Mouse (Mus musculus): ENCODE data around the gene Kcne1. TPM values are rescaled to one million over a fixed set of nuclear protein-coding genes. Genes with fewer than 3 reads are reported as not detected.

Kcne1 gene
- polyA plus RNA-seq, 1 experiment, result 1.5 TPM

- TF ChIP-seq CTCF (IDR thresholded peaks at IDR 0.05; ENCODE audit: borderline replicate concordance, control insufficient read depth, extremely low read depth, insufficient read depth, low read length, poor library complexity), result no peak
- TF ChIP-seq POLR2A (IDR thresholded peaks at IDR 0.05; ENCODE audit: control insufficient read depth, extremely low read depth, insufficient read depth, low read length, poor library complexity), result no peak
- 63% methylated on average over 9 of the region's 9 CpGs for WGBS
- H3K27me3 ChIP-seq (ENCODE audit: control insufficient read depth, insufficient read depth, low read length), result no peaks in the 10 kb centered on the region
- H3K27ac ChIP-seq (ENCODE audit: control insufficient read depth, insufficient read depth, low read length), result no peak overlapping the region
- no peaks in the 10 kb centered on the region for H3K36me3 ChIP-seq (ENCODE audit: control insufficient read depth, insufficient read depth, low read length)
- no peak overlapping the region for H3K4me3 ChIP-seq (ENCODE audit: control insufficient read depth, insufficient read depth, low read length)
- H3K4me1 ChIP-seq (replicated peaks; ENCODE audit: control insufficient read depth, insufficient read depth, low read length), result no peaks in the 10 kb centered on the region
- no peak for DNase-seq
These were observed 24.7 kb downstream of the Kcne1 start for GRCm38 (mm10) chr16:92334600-92334999.

- H3K4me3 ChIP-seq (ENCODE audit: control insufficient read depth, insufficient read depth, low read length), result no peak overlapping the region
- H3K36me3 ChIP-seq (ENCODE audit: control insufficient read depth, insufficient read depth, low read length), result no peaks in the 10 kb centered on the region
- DNase-seq, result no peak
- no peaks in the 10 kb centered on the region for H3K27me3 ChIP-seq (ENCODE audit: control insufficient read depth, insufficient read depth, low read length)
- H3K4me1 ChIP-seq (replicated peaks; ENCODE audit: control insufficient read depth, insufficient read depth, low read length), result no peaks in the 10 kb centered on the region
- TF ChIP-seq CTCF (IDR thresholded peaks at IDR 0.05; ENCODE audit: borderline replicate concordance, control insufficient read depth, extremely low read depth, insufficient read depth, low read length, poor library complexity) (no peak), POLR2A (IDR thresholded peaks at IDR 0.05; ENCODE audit: control insufficient read depth, extremely low read depth, insufficient read depth, low read length, poor library complexity) (no peak)
- no peak overlapping the region for H3K27ac ChIP-seq (ENCODE audit: control insufficient read depth, insufficient read depth, low read length)
- WGBS, result 95% methylated on average over 5 of the region's 5 CpGs
These were observed 28.3 kb downstream of the Kcne1 start for GRCm38 (mm10) chr16:92330966-92331365.

DNA sequence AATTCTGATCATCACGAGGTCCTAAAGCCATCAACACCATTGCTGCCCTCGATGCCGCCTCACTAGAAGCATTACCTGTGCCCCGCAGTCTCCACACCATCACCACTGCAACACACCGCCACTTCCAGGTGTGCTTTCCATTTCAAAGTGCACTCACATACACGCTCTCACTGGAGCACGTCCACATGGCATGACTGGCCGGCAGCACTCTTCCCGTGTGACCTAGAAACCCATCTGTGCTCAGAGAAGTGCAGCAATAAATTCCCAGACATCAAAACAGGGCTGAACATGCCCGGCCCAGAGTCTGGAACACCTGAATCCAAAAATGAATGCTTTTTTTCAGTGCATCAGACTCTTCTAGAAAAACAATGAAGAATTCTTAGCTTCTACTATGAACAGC lies 31.4 kb downstream of the Kcne1 start:
- H3K4me3 ChIP-seq (ENCODE audit: control insufficient read depth, insufficient read depth, low read length), result no peak overlapping the region
- no peaks in the 10 kb centered on the region for H3K4me1 ChIP-seq (replicated peaks; ENCODE audit: control insufficient read depth, insufficient read depth, low read length)
- TF ChIP-seq CTCF (IDR thresholded peaks at IDR 0.05; ENCODE audit: borderline replicate concordance, control insufficient read depth, extremely low read depth, insufficient read depth, low read length, poor library complexity), result no peak
- TF ChIP-seq POLR2A (IDR thresholded peaks at IDR 0.05; ENCODE audit: control insufficient read depth, extremely low read depth, insufficient read depth, low read length, poor library complexity), result no peak
- DNase-seq, result no peak
- no peaks in the 10 kb centered on the region for H3K36me3 ChIP-seq (ENCODE audit: control insufficient read depth, insufficient read depth, low read length)
- WGBS, result 94% methylated on average over 10 of the region's 10 CpGs
- H3K27me3 ChIP-seq (ENCODE audit: control insufficient read depth, insufficient read depth, low read length), result no peaks in the 10 kb centered on the region
- H3K27ac ChIP-seq (ENCODE audit: control insufficient read depth, insufficient read depth, low read length), result no peak overlapping the region

DNA sequence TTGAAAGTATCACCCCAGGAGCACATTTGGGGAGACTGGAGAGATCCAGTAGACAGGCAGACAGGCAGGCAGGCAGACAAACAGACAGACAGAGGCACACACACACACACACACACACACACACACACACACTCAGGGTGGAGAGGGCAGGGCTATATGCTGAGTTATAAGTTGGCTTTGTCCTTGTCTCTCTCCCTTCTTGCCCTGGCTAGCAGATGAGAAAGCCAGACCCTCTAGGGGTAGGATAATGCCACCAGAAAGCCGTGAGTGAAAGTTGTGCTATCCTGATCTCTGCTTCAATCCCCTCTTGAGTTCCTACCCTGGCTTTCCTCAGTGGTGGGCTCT lies 34.2 kb downstream of the Kcne1 start:
- H3K4me3 ChIP-seq (ENCODE audit: control insufficient read depth, insufficient read depth, low read length), result no peak overlapping the region
- H3K4me1 ChIP-seq (replicated peaks; ENCODE audit: control insufficient read depth, insufficient read depth, low read length), result no peaks in the 10 kb centered on the region
- WGBS, result 83% methylated on average over 1 of the region's 1 CpGs
- H3K36me3 ChIP-seq (ENCODE audit: control insufficient read depth, insufficient read depth, low read length), result no peaks in the 10 kb centered on the region
- TF ChIP-seq POLR2A (IDR thresholded peaks at IDR 0.05; ENCODE audit: control insufficient read depth, extremely low read depth, insufficient read depth, low read length, poor library complexity) (no peak), CTCF (IDR thresholded peaks at IDR 0.05; ENCODE audit: borderline replicate concordance, control insufficient read depth, extremely low read depth, insufficient read depth, low read length, poor library complexity) (no peak)
- no peaks in the 10 kb centered on the region for H3K27me3 ChIP-seq (ENCODE audit: control insufficient read depth, insufficient read depth, low read length)
- no peak for DNase-seq
- H3K27ac ChIP-seq (ENCODE audit: control insufficient read depth, insufficient read depth, low read length), result no peak overlapping the region

DNA sequence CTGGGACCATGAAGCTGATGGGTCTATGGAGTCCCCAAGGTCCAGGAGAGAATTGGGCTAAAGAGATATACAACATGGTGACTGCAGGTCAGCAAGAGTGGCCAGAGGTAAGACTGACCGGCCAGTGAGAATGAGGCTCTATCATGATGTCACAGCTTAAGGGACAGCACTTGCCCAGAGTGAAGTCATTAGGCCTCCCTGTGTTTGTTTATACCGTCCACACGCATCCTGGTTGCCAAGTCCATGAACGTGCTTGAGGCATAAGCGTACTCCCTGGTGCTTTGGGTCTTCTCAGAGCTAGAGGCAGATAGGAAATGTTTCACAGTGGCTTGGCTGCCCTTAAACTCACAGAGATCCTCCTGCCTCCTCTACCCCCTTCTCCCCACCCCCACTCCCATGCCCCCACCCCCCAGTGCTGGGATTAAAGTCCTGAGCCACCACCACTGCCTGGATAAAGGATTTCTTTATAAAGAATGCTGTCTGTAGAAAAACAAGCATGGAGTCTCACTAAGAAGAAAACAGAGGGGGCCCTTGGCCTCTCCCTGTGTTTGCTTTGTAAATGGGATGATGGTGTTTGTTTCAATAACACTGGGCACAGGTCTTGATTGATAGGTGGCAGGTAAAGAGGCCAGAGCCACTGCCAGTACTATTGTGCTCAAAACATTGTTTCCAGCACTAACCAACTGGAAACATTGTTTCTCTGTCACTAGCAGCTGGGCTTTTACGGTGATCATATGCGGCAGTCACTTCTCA lies 34.8 kb downstream of the Kcne1 start:
- Histone ChIP-seq H3K27me3 (ENCODE audit: control insufficient read depth, insufficient read depth, low read length) (no peaks in the 10 kb centered on the region), H3K36me3 (ENCODE audit: control insufficient read depth, insufficient read depth, low read length) (no peaks in the 10 kb centered on the region), H3K4me3 (ENCODE audit: control insufficient read depth, insufficient read depth, low read length) (no peak overlapping the region), H3K4me1 (replicated peaks; ENCODE audit: control insufficient read depth, insufficient read depth, low read length) (no peaks in the 10 kb centered on the region), H3K27ac (ENCODE audit: control insufficient read depth, insufficient read depth, low read length) (no peak overlapping the region)
- WGBS, result 98% methylated on average over 7 of the region's 7 CpGs
- no peak for TF ChIP-seq CTCF (IDR thresholded peaks at IDR 0.05; ENCODE audit: borderline replicate concordance, control insufficient read depth, extremely low read depth, insufficient read depth, low read length, poor library complexity)
- TF ChIP-seq POLR2A (IDR thresholded peaks at IDR 0.05; ENCODE audit: control insufficient read depth, extremely low read depth, insufficient read depth, low read length, poor library complexity), result no peak
- DNase-seq, result no peak

GRCm38 (mm10) chr16:92321341-92321740 lies 37.9 kb downstream of the Kcne1 start, which contains the start of gene Fam243:
Fam243 (minus strand) TSS chr16:92321441.
- no peaks in the 10 kb centered on the region for H3K27me3 ChIP-seq (ENCODE audit: control insufficient read depth, insufficient read depth, low read length)
- H3K4me3 ChIP-seq (ENCODE audit: control insufficient read depth, insufficient read depth, low read length), result no peak within 1 kb of the TSS
- no peak for DNase-seq
- TF ChIP-seq POLR2A (IDR thresholded peaks at IDR 0.05; ENCODE audit: control insufficient read depth, extremely low read depth, insufficient read depth, low read length, poor library complexity) (no peak), CTCF (IDR thresholded peaks at IDR 0.05; ENCODE audit: borderline replicate concordance, control insufficient read depth, extremely low read depth, insufficient read depth, low read length, poor library complexity) (no peak)
- no peak within 1 kb of the TSS for H3K27ac ChIP-seq (ENCODE audit: control insufficient read depth, insufficient read depth, low read length)
- H3K36me3 ChIP-seq (ENCODE audit: control insufficient read depth, insufficient read depth, low read length), result no peaks in the 10 kb centered on the region
- 95% methylated on average over 8 of the region's 8 CpGs for WGBS
- no peaks in the 10 kb centered on the region for H3K4me1 ChIP-seq (replicated peaks; ENCODE audit: control insufficient read depth, insufficient read depth, low read length)

All from thymus, adult 2 months (tissue).